Mouse (Mus musculus): ENCODE measurements around the gene Timm23.

The Timm23 gene

GRCm38 (mm10) chr14:32134293-32134692 is 67.4 kb downstream of the Timm23 start:
- no peak for DNase-seq (ENCODE audit: low spot score in 2 of 2)

DNA sequence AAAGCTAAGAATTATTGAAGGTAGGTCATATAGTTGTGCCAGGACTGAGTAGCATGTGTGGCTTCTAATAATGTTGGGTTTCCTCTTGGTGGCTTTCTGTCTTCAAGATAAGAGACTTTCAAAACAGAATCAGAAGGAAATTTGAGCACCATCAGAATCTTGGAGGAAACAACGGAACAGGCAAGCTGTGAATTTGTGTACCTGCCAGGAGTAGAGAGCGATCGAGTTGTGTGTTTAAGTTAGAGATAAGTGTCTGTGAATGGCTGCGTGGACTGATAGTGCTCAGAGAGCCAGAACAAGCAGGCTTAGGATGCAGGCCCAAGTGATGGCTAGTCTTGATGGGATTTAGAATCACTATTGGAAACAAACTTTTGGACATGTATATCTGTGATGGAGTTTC is 69.9 kb downstream of the Timm23 start:
- no peak for DNase-seq (ENCODE audit: low spot score in 2 of 2)

All from thymus, postnatal 10 days (tissue).